Mouse (Mus musculus) skeletal muscle tissue, adult 2 months (tissue): Measurements from ENCODE around the gene Cln3.

Experiments
- DNase-seq: peaks from one replicate; pipeline ENCODE4 v3.0.0-alpha.2; 2012; ENCODE audit warnings: low read depth, low spot score

Gene Cln3

DNA sequence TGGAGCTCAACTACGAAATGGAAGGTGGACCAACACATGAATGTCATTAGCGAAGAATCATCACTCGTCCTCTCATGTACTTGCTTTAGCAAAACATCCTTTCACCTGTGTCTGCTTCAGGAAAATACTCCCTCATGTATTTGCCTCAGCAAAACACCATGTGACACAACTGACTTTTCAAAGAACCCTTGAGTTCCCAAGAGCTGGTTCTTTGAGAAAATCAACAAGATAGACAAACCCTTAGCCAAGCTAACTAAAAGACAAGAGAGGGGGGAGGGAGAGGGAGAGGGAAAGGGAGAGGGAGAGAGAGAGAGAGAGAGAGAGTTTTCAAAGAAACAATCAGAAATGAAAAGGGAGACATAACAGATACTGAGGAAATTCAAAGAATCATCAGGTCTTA, 62.3 kb downstream of the Cln3 start:
- no peak for DNase-seq
